Mouse (Mus musculus): ENCODE measurements around the gene Gna15. TPM values are rescaled to one million over a fixed set of nuclear protein-coding genes. Genes with fewer than 3 reads are reported as not detected.

Gna15 gene
- total and polyA plus RNA-seq, 3 experiments: 23.0 to 142 (median 33.0) TPM

GRCm38 (mm10) chr10:81499250-81499901 lies 24.6 kb downstream of the Gna15 start:
- Histone ChIP-seq H3K4me1 (ENCODE audit: control insufficient read depth in 1 of 2, insufficient read depth in 2 of 2, low read length in 2 of 2) (peaks cover 0 to 28% of the 10 kb centered on the region in 2 experiments; a peak in 3 of 4 replicates), H3K27ac (ENCODE audit: control insufficient read depth, low read depth, low read length) (no peak overlapping the region), H3K9ac (ENCODE audit: control insufficient read depth, low read depth, low read length, poor library complexity, severe bottlenecking) (no peak overlapping the region), H3K9me3 (replicated peaks; ENCODE audit: insufficient read depth, low read length) (no peaks in the 10 kb centered on the region), H3K4me3 (ENCODE audit: control insufficient read depth in 1 of 2, insufficient read depth in 1 of 2, low read depth in 2 of 2, low read length in 2 of 2) (no peak overlapping the region), H3K36me3 (ENCODE audit: control insufficient read depth in 1 of 2, insufficient read depth in 2 of 2, low read length in 2 of 2) (peaks cover 0 to 14% of the 10 kb centered on the region in 2 experiments; a peak in 2 of 4 replicates), H3K79me2 (ENCODE audit: control insufficient read depth, insufficient read depth, low read length, poor library complexity) (peaks cover 18% of the 10 kb centered on the region), H3K27me3 (ENCODE audit: control insufficient read depth in 1 of 2, insufficient read depth in 2 of 2, low read length in 2 of 2) (no peaks in the 10 kb centered on the region)
- DNase-seq (ENCODE audit: low read depth, low spot score): no peak
- TF ChIP-seq ZKSCAN1 (IDR thresholded peaks at IDR 0.05; ENCODE audit: low read depth, low read length) (no peak), USF1 (IDR thresholded peaks at IDR 0.05; ENCODE audit: low read depth, low read length) (no peak), MYC (IDR thresholded peaks at IDR 0.05; ENCODE audit: low read depth, low read length) (no peak), JUND (IDR thresholded peaks at IDR 0.05; ENCODE audit: low read depth, low read length) (no peak), POLR2AphosphoS2 (IDR thresholded peaks at IDR 0.05; ENCODE audit: low read length) (no peak), GABPA (IDR thresholded peaks at IDR 0.05; ENCODE audit: low read depth, low read length) (no peak), UBTF (IDR thresholded peaks at IDR 0.05; ENCODE audit: borderline replicate concordance, insufficient read depth, low read depth, low read length) (no peak), ZMIZ1 (IDR thresholded peaks at IDR 0.05; ENCODE audit: low read depth, low read length) (no peak), ZNF384 (IDR thresholded peaks at IDR 0.05; ENCODE audit: low read depth, low read length) (no peak), NELFE (IDR thresholded peaks at IDR 0.05; ENCODE audit: low read depth, low read length) (no peak), GATA1 (IDR thresholded peaks at IDR 0.05; ENCODE audit: low read depth, low read length) (no peak)

DNA sequence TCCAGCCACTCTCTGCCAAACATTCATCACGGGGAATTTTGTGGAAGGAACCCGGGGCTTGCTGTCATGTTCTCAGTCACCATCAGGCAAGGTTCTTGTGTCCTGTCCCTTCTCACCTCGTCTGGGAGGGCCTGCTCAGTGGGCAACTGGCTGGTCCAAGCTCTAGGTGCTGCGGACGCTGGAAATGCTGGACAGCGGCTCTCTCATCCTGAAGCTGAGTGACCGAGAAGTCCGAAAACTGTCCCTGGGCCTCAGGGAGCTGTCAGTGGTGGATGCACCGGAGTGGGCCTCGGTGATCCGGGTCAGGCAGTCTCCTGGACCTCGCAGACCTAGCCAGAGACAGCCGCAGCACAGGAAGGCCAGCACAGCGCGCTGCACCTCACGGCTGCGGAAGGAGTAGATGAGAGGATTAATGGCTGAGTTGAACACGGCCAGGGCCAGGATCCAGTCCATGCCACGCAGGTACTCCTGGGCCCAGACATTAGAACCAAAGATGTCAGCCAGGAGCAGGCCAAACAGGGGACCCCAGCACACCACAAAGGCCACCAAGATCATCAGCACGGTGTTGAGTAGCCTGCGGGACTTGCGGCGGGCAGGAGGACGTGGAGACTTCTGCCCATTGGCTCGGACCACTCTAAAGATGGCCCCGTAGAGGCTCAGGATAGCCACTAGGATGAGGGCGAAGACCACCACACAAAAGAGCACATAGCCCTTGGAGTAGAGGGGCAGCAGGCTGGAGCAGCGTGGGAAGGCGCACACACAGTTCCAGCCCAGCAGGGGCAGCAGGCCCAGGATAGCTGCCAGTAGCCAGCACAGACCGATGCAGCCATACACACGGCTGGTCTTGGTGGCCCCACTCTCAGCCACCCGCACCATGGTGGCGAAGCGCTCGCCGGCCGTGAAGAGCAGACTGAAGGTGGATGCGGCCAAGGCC lies 25.4 kb downstream of the Gna15 start:
- peaks cover 0 to 14% of the 10 kb centered on the region in 2 experiments; a peak in 2 of 4 replicates for H3K36me3 ChIP-seq (ENCODE audit: control insufficient read depth in 1 of 2, insufficient read depth in 2 of 2, low read length in 2 of 2)
- no peak for TF ChIP-seq NELFE (IDR thresholded peaks at IDR 0.05; ENCODE audit: low read depth, low read length)
- TF ChIP-seq SMC3 (IDR thresholded peaks at IDR 0.05; ENCODE audit: low read depth, low read length): no peak
- TF ChIP-seq CTCF (IDR thresholded peaks at IDR 0.05 in 2 of 3, conservative IDR thresholded peaks at IDR 0.05 in 1 of 3; ENCODE audit: control insufficient read depth in 1 of 3, insufficient read depth in 1 of 3, low read depth in 2 of 3, low read length in 3 of 3, poor library complexity in 1 of 3, severe bottlenecking in 1 of 3): 0 out of 6 replicates have a peak, but pooled peaks of 1 of the 3 experiments have one; percentile 11
- TF ChIP-seq EP300 (IDR thresholded peaks at IDR 0.05; ENCODE audit: low read depth in 1 of 2, low read length in 2 of 2): no peak
- no peak for TF ChIP-seq POLR2AphosphoS2 (IDR thresholded peaks at IDR 0.05; ENCODE audit: low read length)
- no peak for TF ChIP-seq MXI1 (IDR thresholded peaks at IDR 0.05; ENCODE audit: low read depth, low read length)
- peak overlapping the region; percentile 89 for H3K27ac ChIP-seq (ENCODE audit: control insufficient read depth, low read depth, low read length)
- peaks cover 26% of the 10 kb centered on the region for H3K79me2 ChIP-seq (ENCODE audit: control insufficient read depth, insufficient read depth, low read length, poor library complexity)
- H3K27me3 ChIP-seq (ENCODE audit: control insufficient read depth in 1 of 2, insufficient read depth in 2 of 2, low read length in 2 of 2): no peaks in the 10 kb centered on the region
- no peak overlapping the region for H3K4me3 ChIP-seq (ENCODE audit: control insufficient read depth in 1 of 2, insufficient read depth in 1 of 2, low read depth in 2 of 2, low read length in 2 of 2)
- DNase-seq (ENCODE audit: low read depth, low spot score): no peak
- H3K4me1 ChIP-seq (ENCODE audit: control insufficient read depth in 1 of 2, insufficient read depth in 2 of 2, low read length in 2 of 2): peaks cover 0 to 28% of the 10 kb centered on the region in 2 experiments; a peak in 3 of 4 replicates
- H3K9me3 ChIP-seq (replicated peaks; ENCODE audit: insufficient read depth, low read length): no peaks in the 10 kb centered on the region
- H3K9ac ChIP-seq (ENCODE audit: control insufficient read depth, low read depth, low read length, poor library complexity, severe bottlenecking): peak overlapping the region; percentile 13

Data from MEL (cell line).